Mouse (Mus musculus) Muller cell, postnatal 12 days (primary cell): Measurements from ENCODE around the gene Agbl2.

Experiments used
- DNase-seq: peaks from one replicate; pipeline ENCODE4 v3.0.0-alpha.2; 2015; ENCODE audit errors: inconsistent ontology term

Agbl2 gene

DNA sequence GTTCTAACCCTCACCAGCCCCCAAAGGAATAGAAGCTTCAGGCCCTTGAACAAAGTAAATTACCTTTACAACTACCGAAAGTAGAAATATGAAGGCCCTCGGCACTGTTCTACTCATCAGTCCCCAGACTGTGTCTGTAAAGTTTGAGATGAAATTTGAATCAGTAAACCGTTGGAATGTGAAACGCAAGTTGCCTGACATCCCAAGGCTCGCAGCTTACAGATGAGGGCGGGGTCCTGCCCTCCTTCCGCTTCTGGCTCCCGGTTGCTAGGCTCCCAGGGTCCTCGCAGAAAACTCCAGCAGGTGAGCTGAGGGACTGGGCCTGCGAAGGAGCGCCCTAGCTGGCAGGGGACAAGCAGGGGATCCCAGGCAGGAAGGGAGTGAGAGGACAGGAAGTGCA lies at the start of gene Agbl2:
Gene Agbl2, plus strand, starts transcription at position 270 of the 400 bp plus-strand sequence.
- peak; percentile 54 for DNase-seq

GRCm38 (mm10) chr2:90735326-90735725 lies 47.2 kb upstream of the Agbl2 start:
- no peak for DNase-seq

GRCm38 (mm10) chr2:90738801-90739200 lies 43.7 kb upstream of the Agbl2 start:
- DNase-seq = no peak

DNA sequence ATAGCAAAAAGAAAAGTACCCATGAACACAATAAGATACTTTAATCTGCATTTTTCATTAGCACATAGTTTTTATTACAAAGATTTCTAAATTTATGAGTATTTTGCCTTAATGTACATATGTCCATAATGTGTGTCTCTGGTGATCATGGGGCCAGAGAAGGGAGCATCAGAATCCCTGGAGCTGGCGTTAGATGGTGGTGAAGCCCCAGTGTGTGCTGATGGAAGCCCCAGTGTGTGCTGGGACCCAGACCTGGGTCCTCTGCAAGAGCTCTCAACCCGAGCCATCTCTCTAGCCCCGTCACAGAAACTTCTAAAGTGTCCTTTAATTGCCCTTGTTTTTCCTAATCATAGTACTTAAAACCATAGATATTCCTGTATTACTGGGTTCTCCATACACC lies 43.2 kb upstream of the Agbl2 start:
- no peak for DNase-seq

DNA sequence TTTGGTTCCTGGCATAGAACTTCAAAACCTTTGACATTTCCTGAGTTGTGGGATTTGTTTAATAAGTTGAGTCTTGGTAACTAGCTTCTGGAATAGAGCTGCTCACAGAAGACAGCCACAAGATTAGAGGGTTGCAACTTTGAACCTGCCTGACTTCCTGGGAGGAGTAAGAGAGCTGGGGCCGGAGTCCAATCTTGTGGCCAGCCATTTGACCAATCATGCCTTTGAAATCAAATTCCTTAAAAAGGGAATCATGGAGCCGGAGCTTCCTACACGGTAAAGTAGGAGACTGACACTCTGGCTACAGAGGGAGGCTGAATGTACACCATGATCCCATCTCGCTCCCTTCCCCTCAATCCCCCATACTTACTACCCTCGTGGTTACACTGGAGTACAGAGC lies 42.6 kb upstream of the Agbl2 start:
- DNase-seq = no peak

GRCm38 (mm10) chr2:90744285-90745052 lies 38.1 kb upstream of the Agbl2 start:
- peak; percentile 2 for DNase-seq

GRCm38 (mm10) chr2:90745053-90745678 lies 37.4 kb upstream of the Agbl2 start, which contains the start of gene Fnbp4:
TSS of gene Fnbp4 (plus strand) at chr2:90745370.
- peak; percentile 99 for DNase-seq

GRCm38 (mm10) chr2:90745740-90746537 lies 36.6 kb upstream of the Agbl2 start:
- peak; percentile 65 for DNase-seq

DNA sequence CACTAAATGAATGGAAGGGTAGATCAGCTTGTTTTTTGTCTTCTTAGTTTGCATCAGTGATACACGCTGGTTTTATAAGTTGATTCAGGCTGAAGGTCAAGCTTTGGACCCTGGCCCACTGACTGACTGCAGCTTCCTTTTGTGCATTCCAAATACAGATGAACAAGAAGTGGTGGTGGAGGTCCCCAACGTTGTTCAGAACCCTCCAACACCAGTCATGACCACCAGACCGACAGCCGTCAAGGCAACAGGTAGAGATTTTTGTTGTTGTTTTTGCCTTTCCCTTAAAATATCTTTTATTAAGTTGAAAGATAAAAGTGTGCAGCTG lies 36.0 kb upstream of the Agbl2 start:
- DNase-seq = no peak

- DNase-seq = no peak
These were observed 35.4 kb upstream of the Agbl2 start for GRCm38 (mm10) chr2:90747131-90747530.

DNA sequence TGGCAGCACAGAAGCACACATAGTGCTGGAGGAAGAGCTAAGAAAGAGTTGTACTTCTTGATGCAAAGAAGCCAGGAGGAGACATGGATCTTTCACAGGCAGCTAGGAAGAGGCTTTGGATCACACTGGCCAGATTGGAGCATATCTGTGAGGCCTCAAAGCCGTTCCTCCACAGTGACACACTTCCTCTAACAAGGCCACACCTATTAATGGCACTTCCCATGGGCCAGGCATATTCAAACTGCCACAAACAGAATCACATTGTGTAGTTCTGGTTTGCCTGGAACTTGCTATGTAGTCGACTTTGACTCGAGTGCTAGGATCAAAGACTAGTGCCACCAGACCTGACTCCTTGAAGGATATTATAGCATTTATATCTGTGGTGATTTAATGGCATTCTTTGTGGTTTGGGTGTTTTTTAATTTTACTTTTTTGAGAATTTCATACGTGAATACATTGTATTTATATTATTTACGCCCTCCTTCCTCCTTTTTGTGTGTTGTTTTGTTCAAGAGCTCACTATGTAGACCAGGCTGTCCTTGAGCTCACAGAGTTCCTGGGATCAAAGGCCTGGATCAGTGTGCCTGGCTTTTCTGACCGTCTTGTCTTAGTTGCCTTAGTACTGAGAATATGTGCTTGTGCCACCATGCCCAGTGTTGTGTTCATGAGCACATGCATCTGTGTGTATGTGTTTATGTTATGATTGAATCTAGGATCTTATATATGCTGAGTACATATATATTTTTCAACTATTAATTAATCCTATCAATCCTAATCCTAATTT lies 32.7 kb upstream of the Agbl2 start:
- DNase-seq = no peak

DNA sequence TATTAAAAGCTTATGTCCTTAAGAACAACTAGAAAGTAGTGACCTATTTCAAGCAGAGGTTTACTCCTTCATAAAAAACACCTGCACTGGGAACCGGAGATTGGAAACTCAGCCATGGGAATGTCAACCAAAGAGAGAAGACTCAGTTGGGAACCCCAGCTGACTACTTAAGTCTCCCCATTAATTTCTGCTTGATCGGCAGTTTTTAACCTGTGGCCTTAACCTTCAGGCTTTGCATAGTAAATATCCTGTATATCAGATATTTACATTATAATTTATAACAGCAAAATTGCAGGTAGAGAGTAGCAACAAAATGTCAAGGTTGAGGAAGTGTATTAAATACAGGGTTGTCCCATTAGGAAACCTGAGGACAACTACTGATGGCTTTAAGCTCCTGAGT lies 29.0 kb upstream of the Agbl2 start:
- no peak for DNase-seq

- DNase-seq = no peak
These were observed 28.3 kb upstream of the Agbl2 start for GRCm38 (mm10) chr2:90754188-90754587.

DNA sequence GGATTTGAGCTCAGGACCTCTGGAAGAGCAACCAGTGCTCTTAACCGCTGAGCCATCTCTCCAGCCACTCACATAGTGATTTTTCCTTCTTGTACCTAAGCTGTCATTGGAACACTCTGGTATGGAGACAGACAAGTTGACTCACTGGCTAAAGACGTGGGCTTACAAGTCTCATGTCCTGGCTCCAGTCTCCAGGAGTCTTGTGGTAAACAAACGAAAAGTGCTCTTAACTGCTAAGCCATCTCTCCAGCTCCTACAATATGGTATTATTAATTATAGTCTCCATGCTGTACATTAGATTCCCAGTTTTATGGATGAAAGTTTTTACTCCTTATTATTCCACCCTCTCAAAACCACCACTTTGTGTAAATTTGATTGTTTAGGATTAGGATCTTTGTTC lies 17.4 kb upstream of the Agbl2 start:
- DNase-seq = no peak

GRCm38 (mm10) chr2:90781323-90781722 lies 1.2 kb upstream of the Agbl2 start:
- DNase-seq = peak; percentile 5

- no peak for DNase-seq
These were observed 589 bp upstream of the Agbl2 start for GRCm38 (mm10) chr2:90781938-90782337.

DNA sequence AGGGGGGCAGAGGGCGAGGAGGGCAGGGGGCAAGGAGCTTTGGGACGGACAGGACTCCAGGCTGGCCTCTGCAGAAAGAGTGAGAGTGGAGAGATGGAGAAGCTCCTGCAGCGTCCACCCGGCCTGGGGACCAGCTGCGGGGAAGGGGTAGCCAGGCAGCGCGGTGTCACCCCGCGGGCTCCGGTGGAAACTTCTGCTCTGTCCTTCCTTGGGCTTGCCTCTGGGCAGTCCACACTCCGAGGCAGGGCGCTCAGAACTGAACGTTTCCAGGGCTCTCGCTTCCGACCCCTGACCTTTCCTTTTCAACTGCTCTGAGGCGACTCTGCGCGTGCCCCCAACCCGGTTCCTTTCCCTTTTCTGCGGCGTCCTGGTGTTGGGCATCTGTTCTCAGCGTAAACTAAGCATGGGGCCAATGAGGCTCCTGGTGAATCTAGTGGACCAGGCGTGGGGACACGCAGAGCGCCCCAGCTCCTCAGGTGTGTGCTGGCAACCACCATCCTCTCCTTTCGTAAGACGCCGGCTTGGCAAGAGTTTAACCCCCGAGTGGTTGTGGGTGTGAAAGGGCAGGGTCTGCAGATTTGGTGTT lies 467 bp downstream of the Agbl2 start:
- DNase-seq = peak; percentile 26

DNA sequence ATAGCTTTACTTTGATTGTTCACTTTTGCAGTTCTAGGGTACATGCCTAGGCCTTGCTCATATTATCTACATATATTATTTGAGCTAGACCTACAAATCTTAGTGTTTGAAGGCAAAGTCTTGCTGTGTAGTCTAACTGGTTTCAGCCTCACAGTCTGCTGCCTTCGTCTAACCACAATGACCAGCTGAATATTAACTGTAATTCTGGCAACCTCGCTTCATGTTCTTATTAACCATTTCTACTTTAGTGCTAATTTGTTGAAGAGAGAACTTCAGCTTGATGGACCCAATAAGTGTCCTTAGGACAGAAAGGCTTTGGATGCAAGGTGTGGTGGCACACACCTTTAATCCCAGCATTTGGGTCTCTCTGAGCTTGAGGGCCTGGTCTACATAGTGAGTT lies 5.6 kb downstream of the Agbl2 start:
- no peak for DNase-seq

GRCm38 (mm10) chr2:90808241-90809126 lies 26.0 kb downstream of the Agbl2 start:
- DNase-seq = no peak

- DNase-seq = no peak
These were observed 28.2 kb downstream of the Agbl2 start for GRCm38 (mm10) chr2:90810751-90811150.
